Mouse (Mus musculus): Measurements from ENCODE around the gene Iqce. TPM values are rescaled to one million over a fixed set of nuclear protein-coding genes. Genes with fewer than 3 reads are reported as not detected.

The Iqce gene
- polyA plus RNA-seq, 1 experiment from 2014 or later = 7.9 TPM

DNA sequence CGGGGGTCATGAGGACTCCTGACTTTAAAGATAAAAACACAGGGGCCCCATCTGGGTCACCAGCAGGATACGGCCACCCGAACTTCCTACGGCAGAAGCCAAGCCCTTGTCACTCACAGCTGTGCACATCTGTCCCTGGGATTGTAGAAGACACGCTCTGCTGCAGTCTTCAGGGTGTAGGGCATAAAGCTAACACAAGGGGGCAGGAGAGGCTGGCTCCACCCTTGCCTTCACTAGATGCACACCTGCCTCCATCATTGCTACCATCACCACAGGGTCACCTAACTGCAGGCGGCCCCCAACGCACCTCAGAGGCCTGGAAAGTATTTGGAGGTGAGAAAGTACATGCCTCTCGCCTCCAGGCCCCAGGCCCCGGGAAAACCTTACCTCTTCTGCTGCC lies 73.2 kb downstream of the Iqce start:
- no peak overlapping the region for H3K4me2 ChIP-seq
- no peak overlapping the region for H3K4me3 ChIP-seq
- ATAC-seq = no peak
- peaks cover 94% of the 10 kb centered on the region for H3K36me3 ChIP-seq
- H3K4me1 ChIP-seq = 0 out of 2 replicates have a peak, but pooled peaks cover 7% of the 10 kb centered on the region
- no peak overlapping the region for H3K9ac ChIP-seq
- no peaks in the 10 kb centered on the region for H3K27me3 ChIP-seq (replicated peaks)
- 71% methylated on average over 9 of the region's 9 CpGs for WGBS (ENCODE audit: insufficient replicate concordance)
- H3K27ac ChIP-seq = no peak overlapping the region
- H3K9me3 ChIP-seq (replicated peaks) = peaks cover 5% of the 10 kb centered on the region

DNA sequence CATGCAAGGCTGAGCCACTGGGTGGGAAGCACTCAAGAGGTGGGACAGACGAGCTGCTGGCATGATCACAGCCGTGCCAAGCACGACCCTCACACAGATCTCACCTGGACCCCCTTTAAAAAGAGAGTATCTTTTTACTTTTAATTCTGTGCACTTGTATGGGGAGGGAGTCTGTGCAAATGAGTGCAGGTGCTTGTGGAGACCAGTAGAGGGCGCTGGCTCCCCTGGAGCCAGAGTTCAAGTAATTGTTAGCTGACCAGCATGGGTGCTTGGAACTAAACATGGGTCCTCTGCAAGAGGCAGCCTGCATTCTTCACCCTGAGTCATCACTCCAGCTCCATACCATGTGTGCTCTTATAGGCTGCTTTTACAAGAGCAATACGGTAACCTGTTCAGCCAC lies 74.6 kb downstream of the Iqce start:
- H3K9me3 ChIP-seq (replicated peaks) = peaks cover 5% of the 10 kb centered on the region
- H3K4me2 ChIP-seq = no peak overlapping the region
- H3K36me3 ChIP-seq = peaks cover 94% of the 10 kb centered on the region
- no peak overlapping the region for H3K4me3 ChIP-seq
- H3K27me3 ChIP-seq (replicated peaks) = no peaks in the 10 kb centered on the region
- H3K27ac ChIP-seq = no peak overlapping the region
- H3K9ac ChIP-seq = no peak overlapping the region
- 0 out of 2 replicates have a peak, but pooled peaks cover 7% of the 10 kb centered on the region for H3K4me1 ChIP-seq
- 82% methylated on average over 5 of the region's 5 CpGs for WGBS (ENCODE audit: insufficient replicate concordance)
- no peak for ATAC-seq

DNA sequence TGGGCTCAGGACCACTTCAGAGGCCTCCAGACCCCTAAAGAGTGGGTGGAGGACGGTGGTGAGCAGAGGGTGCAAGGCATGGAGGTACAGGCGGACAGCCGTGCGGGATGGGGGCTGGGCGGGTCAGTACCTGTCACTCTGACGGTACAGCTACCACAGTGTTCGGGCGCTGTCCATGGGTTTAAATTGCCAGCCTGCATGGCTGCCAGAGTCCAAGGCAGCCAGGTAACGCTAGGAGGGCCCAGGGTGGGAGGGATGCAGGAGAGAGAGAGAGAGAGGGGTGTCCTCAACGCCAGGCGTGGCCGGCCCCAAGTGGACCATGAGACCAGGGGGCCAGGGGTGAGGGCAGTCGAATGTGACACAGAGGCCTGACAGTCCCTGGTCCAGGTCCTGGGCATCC lies 77.2 kb downstream of the Iqce start:
- no peaks in the 10 kb centered on the region for H3K27me3 ChIP-seq (replicated peaks)
- no peak overlapping the region for H3K9ac ChIP-seq
- H3K4me1 ChIP-seq = peaks cover 11% of the 10 kb centered on the region; the same call in 1 of the 2 replicates
- H3K4me2 ChIP-seq = no peak overlapping the region
- H3K36me3 ChIP-seq = peaks cover 79% of the 10 kb centered on the region
- peaks cover 5% of the 10 kb centered on the region for H3K9me3 ChIP-seq (replicated peaks)
- H3K27ac ChIP-seq = no peak overlapping the region
- no peak for ATAC-seq
- WGBS (ENCODE audit: insufficient replicate concordance) = 89% methylated on average over 13 of the region's 13 CpGs
- H3K4me3 ChIP-seq = no peak overlapping the region

DNA sequence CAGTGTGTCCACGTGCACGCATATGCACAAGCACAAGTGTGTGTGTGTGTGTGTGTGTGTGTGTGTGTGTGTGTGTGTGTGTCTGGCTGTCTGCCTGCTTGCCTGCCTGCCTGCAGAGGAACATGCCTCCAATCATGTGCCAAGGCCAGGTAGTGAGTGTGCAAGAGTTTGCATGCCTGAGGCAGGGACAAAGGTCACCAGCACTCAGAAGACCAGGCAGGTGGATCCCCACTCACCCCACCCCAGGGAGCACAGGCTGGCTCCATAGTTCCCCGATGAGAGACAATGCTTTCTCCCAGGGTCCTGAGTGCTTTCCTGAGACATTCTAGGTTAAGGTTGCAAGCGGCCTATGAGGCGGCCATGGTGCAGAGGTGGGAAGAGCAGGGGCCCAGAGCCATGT lies 77.9 kb downstream of the Iqce start:
- no peak for ATAC-seq
- H3K27ac ChIP-seq = no peak overlapping the region
- H3K9ac ChIP-seq = no peak overlapping the region
- H3K9me3 ChIP-seq (replicated peaks) = peaks cover 5% of the 10 kb centered on the region
- WGBS (ENCODE audit: insufficient replicate concordance) = 72% methylated on average over 5 of the region's 5 CpGs
- H3K4me2 ChIP-seq = no peak overlapping the region
- no peak overlapping the region for H3K4me3 ChIP-seq
- no peaks in the 10 kb centered on the region for H3K27me3 ChIP-seq (replicated peaks)
- peaks cover 13% of the 10 kb centered on the region; the same call in 1 of the 2 replicates for H3K4me1 ChIP-seq
- H3K36me3 ChIP-seq = peaks cover 72% of the 10 kb centered on the region

DNA sequence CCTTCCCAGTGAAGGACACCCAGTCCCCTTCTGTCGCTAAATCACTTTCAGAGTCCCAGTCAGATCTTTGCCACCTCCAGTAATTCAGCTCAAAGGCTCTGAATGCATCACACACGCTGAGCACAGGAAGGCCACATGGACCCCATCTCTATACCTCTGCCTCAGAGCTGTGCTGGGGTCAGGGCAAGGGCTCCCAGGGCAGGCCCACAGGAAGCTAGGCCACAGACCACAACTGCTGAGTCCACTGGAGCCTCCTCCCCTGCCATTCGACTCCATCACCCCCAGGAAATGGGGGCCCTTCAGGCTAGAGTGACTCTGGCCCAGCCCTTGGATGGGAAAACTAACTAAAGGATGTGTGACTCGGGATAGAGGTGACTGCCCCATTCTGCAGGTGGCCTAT lies 78.4 kb downstream of the Iqce start:
- ATAC-seq = no peak
- 54% methylated on average over 4 of the region's 4 CpGs for WGBS (ENCODE audit: insufficient replicate concordance)
- Histone ChIP-seq H3K4me3 (no peak overlapping the region), H3K4me1 (peaks cover 13% of the 10 kb centered on the region; the same call in 1 of the 2 replicates), H3K9me3 (replicated peaks) (peaks cover 5% of the 10 kb centered on the region), H3K27ac (no peak overlapping the region), H3K36me3 (peaks cover 67% of the 10 kb centered on the region), H3K4me2 (no peak overlapping the region), H3K27me3 (replicated peaks) (no peaks in the 10 kb centered on the region), H3K9ac (no peak overlapping the region)

DNA sequence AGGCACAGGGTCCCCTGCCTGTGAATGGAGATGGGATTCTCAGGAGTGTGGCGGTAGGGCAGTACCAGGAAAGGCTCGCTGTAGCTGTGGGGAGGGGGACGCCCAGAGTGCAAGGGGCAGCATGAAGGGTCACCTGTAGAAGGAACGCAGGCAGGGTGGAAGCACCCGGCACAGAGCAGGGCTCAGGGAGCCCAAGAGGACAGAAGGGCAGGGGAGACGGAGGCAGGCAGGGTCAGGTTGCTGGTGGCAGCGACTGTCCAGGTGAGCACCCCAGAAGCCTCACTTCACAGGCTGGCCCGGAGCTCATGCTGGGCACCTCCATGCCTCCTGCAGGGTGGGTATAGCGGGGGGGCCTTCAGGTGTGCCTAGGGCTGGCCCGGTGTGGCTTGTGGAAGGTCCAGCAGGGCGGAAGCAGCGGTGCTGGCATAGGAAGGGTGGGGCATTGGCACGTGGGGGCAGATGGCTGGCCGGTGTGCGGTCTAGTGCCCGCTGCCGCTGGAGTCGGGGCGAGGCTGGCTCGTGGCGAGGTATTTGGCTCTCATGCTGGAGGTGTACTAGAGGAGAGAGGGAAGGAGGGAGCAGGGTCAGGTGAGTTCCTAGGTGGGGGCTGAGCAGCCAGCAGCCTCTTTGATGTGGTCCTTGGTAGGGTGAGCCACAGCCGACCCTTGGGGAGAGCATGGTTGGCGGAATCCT lies 79.1 kb downstream of the Iqce start:
- peaks cover 16% of the 10 kb centered on the region for H3K4me1 ChIP-seq
- H3K9ac ChIP-seq = no peak overlapping the region
- H3K36me3 ChIP-seq = peaks cover 61% of the 10 kb centered on the region
- 89% methylated on average over 23 of the region's 23 CpGs for WGBS (ENCODE audit: insufficient replicate concordance)
- H3K9me3 ChIP-seq (replicated peaks) = peaks cover 5% of the 10 kb centered on the region
- no peak overlapping the region for H3K4me2 ChIP-seq
- H3K27ac ChIP-seq = no peak overlapping the region
- ATAC-seq = no peak
- no peaks in the 10 kb centered on the region for H3K27me3 ChIP-seq (replicated peaks)
- no peak overlapping the region for H3K4me3 ChIP-seq

DNA sequence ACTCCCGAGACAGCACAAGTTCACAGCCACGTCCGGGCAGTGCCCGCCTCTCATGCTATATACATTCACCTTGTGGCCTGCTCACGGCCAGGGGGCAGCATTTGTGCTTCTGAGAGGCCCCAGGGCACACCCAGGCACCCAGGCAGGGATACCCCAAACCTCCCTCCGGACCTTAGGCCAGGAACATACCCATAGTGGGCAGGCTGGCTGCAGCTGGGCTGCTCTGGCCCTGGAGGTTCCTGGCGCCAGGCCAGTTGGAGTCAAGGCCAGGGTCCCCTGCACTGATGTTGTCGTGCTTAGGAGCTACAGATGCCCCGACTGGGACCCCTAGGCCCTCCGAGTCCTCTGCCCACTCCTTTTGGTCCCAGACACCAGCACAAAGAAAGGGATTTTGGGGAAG lies 80.7 kb downstream of the Iqce start:
- no peak overlapping the region for H3K27ac ChIP-seq
- WGBS (ENCODE audit: insufficient replicate concordance) = 70% methylated on average over 10 of the region's 10 CpGs
- H3K9ac ChIP-seq = no peak overlapping the region
- no peaks in the 10 kb centered on the region for H3K27me3 ChIP-seq (replicated peaks)
- H3K36me3 ChIP-seq = peaks cover 45% of the 10 kb centered on the region
- H3K4me3 ChIP-seq = no peak overlapping the region
- H3K9me3 ChIP-seq (replicated peaks) = no peaks in the 10 kb centered on the region
- no peak overlapping the region for H3K4me2 ChIP-seq
- peaks cover 32% of the 10 kb centered on the region for H3K4me1 ChIP-seq
- no peak for ATAC-seq

DNA sequence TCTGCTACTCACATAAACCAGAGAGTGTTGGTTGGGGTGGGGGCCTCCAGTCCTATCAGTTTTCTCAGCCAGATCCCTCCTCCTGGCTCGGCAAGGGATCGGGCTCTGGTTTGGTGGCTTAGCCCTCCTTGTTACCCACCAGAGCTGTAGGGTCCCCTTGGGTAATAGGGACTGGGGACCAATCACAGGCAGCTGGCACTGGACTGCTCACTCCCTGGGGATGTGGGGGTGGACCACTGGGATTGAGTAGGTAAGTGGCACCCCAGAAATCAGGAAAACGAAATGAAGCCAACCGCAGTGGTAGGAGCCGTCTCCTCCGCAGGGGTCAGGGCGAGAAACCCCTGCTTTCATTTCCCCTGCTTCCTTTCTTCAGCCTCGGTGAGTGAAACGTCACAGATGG lies 81.1 kb downstream of the Iqce start:
- no peak for ATAC-seq

DNA sequence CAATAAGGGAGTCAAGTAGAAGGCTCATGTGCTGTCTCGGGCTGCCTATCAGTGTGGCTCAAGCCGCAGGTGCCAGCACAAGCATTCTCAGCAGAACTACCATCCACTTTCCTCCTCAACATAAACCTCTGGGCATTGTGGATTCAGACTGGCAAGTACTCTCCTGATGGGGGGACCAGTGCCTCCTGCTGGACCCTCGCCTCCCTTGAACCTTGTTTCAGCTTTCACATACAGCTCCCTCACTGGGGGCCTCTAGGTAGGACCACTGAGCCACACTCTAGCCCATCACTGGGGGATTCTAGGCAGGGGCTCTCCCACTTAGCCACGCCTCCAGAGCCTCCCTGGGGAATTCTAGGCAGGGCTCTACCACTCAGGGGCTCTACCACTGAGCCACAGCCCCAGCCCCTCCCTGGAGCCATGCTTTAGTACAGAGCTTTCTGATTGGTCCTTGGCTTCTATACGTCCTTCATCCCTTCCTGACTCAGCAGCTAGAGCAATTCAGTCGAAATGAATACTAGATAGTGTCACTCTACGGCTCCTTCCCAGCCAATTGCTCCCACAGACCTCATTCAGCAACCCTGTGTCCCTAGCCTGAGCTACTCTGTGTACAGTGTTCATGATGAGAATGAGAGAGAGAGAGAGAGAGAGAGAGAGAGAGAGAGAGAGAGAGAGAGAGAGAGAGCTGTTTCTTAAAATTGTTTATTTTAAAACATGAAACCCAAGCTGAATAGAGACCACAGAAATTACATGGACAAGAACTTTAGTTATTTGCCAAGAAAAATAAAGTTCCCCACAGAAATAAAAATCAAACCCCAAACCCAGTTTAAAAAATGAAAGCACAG lies 82.1 kb downstream of the Iqce start:
- no peak overlapping the region for H3K9ac ChIP-seq
- no peaks in the 10 kb centered on the region for H3K9me3 ChIP-seq (replicated peaks)
- H3K36me3 ChIP-seq = peaks cover 39% of the 10 kb centered on the region
- no peak overlapping the region for H3K27ac ChIP-seq
- H3K4me3 ChIP-seq = no peak overlapping the region
- no peaks in the 10 kb centered on the region for H3K27me3 ChIP-seq (replicated peaks)
- peaks cover 46% of the 10 kb centered on the region for H3K4me1 ChIP-seq
- 42% methylated on average over 7 of the region's 7 CpGs for WGBS (ENCODE audit: insufficient replicate concordance)
- no peak overlapping the region for H3K4me2 ChIP-seq
- ATAC-seq = no peak

More for the DNA sequence above, 81.1 kb downstream of the Iqce start:
- no peaks in the 10 kb centered on the region for H3K27me3 ChIP-seq (replicated peaks)
- H3K9me3 ChIP-seq (replicated peaks) = no peaks in the 10 kb centered on the region
- no peak overlapping the region for H3K27ac ChIP-seq
- no peak overlapping the region for H3K4me3 ChIP-seq
- H3K9ac ChIP-seq = no peak overlapping the region
- WGBS (ENCODE audit: insufficient replicate concordance) = 77% methylated on average over 9 of the region's 9 CpGs
- H3K36me3 ChIP-seq = peaks cover 43% of the 10 kb centered on the region
- H3K4me1 ChIP-seq = peaks cover 37% of the 10 kb centered on the region
- H3K4me2 ChIP-seq = no peak overlapping the region

DNA sequence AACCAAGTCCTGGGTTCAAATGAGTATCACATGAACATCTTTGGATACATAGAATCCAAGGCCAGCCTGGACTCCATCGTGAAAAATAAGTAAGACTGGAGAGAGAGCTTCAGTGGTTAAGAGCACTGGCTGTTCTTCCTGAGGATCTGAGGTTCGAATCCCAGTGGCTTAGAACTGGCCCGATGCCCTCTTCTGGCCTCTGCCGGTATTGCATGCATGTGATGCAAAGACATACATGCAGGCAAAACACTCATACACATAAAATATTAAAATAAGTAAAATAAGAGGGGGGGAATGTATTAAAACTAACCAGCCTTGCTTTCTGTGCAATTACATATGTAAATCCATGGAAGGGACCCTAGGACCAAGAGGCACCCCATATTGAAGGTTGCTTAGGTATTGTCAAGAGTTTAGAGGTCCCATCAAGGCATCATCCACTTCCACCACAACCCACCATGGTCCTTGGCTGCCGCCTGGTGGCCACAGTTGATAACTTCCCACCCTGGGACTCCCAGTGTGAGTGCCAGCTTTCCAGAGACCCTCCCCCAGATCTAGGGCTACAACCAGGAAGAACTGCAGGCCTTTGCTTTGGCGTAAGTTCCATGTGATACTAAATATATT lies 82.9 kb downstream of the Iqce start:
- Histone ChIP-seq H3K4me3 (no peak overlapping the region), H3K27me3 (replicated peaks) (no peaks in the 10 kb centered on the region), H3K4me1 (peaks cover 49% of the 10 kb centered on the region), H3K36me3 (peaks cover 33% of the 10 kb centered on the region), H3K27ac (no peak overlapping the region), H3K9ac (no peak overlapping the region), H3K4me2 (no peak overlapping the region), H3K9me3 (replicated peaks) (no peaks in the 10 kb centered on the region)
- ATAC-seq = no peak
- WGBS (ENCODE audit: insufficient replicate concordance) = 10% methylated on average over 6 of the region's 6 CpGs

DNA sequence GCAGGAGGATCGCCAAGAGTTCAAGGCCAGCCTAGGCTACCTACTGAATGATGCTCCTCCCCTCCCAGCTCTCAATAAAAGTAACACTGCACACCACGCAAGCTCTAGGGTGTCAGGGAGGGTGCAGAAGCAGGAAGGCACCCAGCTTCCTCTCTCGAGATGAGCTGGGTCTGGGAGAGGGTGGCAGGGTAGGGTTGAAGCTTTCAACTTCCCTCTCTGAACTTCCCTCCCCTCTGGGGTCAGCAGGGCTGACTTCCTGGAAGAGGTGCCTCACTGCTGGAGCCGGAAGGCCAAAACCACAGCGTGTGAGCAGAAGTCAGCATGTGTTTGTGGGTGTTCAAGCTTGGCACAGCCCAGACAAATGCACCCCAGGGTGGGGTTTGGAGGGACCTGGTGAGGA lies 84.5 kb downstream of the Iqce start:
- ATAC-seq = no peak
- WGBS (ENCODE audit: insufficient replicate concordance) = 26% methylated on average over 5 of the region's 5 CpGs
- peaks cover 33% of the 10 kb centered on the region for H3K36me3 ChIP-seq
- H3K4me2 ChIP-seq = no peak overlapping the region
- peak overlapping the region; percentile 59 for H3K27ac ChIP-seq
- H3K4me3 ChIP-seq = no peak overlapping the region
- H3K27me3 ChIP-seq (replicated peaks) = 0 out of 2 replicates have a peak, but pooled peaks cover 4% of the 10 kb centered on the region
- no peak overlapping the region for H3K9ac ChIP-seq
- peaks cover 63% of the 10 kb centered on the region for H3K4me1 ChIP-seq
- no peaks in the 10 kb centered on the region for H3K9me3 ChIP-seq (replicated peaks)

DNA sequence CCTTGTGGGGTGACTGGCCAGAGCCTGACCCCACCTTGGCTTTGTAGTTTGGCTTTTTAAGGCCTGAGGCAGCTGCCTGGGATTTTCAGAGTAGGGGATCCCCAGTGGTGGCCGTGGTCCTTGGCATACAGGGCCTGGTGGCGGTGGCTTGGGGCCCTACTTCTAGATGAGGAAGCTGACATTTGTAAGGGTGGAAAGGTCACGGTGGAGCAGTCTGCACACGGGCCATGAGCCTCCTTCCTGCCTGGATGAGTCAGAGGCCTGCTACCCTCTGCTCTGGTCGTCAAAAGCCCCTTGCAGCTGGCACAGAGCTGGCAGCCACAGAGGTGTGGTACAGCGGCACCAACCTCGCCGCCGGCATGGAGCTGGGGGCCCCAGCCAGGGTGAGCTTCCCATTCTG lies 85.5 kb downstream of the Iqce start:
- H3K4me2 ChIP-seq = no peak overlapping the region
- ATAC-seq = no peak
- H3K36me3 ChIP-seq = peaks cover 34% of the 10 kb centered on the region
- H3K27ac ChIP-seq = peak overlapping the region; percentile 59
- H3K9me3 ChIP-seq (replicated peaks) = no peaks in the 10 kb centered on the region
- peaks cover 14% of the 10 kb centered on the region; the same call in 1 of the 2 replicates for H3K27me3 ChIP-seq (replicated peaks)
- 0 out of 2 replicates have a peak overlapping the region, but pooled peaks have one; percentile 18 for H3K9ac ChIP-seq
- 47% methylated on average over 9 of the region's 9 CpGs for WGBS (ENCODE audit: insufficient replicate concordance)
- peaks cover 73% of the 10 kb centered on the region for H3K4me1 ChIP-seq
- H3K4me3 ChIP-seq = no peak overlapping the region
